Mouse (Mus musculus) intestine, embryonic 15.5 days (tissue): ENCODE data around the gene Ficd. TPM values are rescaled to one million over a fixed set of nuclear protein-coding genes. Genes with fewer than 3 reads are reported as not detected.
"Not testable (repeated sequence)": the region's sequence is repeated elsewhere in the genome, so short reads cannot be mapped to it uniquely, and the experiment has no call there.

ENCODE experiments used
- ATAC-seq: fragments of 200-750 bp; cut with Nextera tagmentation; 2 replicates; pipeline ENCODE4 v1.8.0; 2017; ENCODE audit warnings: moderate TSS enrichment, moderate library complexity
- H3K27ac ChIP-seq: fragments of 300-500 bp; sonication (generic); 2 replicates; pipeline ENCODE4 v1.5.1; 2015; ENCODE audit warnings: mild to moderate bottlenecking, inconsistent platforms
- H3K27me3 ChIP-seq: fragments of 300-500 bp; sonication (generic); replicated peaks from 2 replicates; pipeline ENCODE4 v1.6.1; 2015; ENCODE audit warnings: inconsistent platforms
- H3K36me3 ChIP-seq: fragments of 300-500 bp; sonication (generic); 2 replicates; pipeline ENCODE4 v1.6.1; 2015; ENCODE audit warnings: inconsistent platforms
- H3K4me1 ChIP-seq: fragments of 300-500 bp; sonication (generic); replicated peaks from 2 replicates; pipeline ENCODE4 v1.6.1; 2015; ENCODE audit warnings: inconsistent platforms
- H3K4me2 ChIP-seq: fragments of 300-500 bp; sonication (generic); replicated peaks from 2 replicates; pipeline ENCODE4 v1.6.1; 2015; ENCODE audit warnings: mild to moderate bottlenecking, inconsistent platforms
- H3K4me3 ChIP-seq: fragments of 300-500 bp; sonication (generic); replicated peaks from 2 replicates; pipeline ENCODE4 v1.5.1; 2015; ENCODE audit warnings: inconsistent platforms
- H3K9ac ChIP-seq: fragments of 300-500 bp; sonication (generic); 2 replicates; pipeline ENCODE4 v1.6.1; 2015; ENCODE audit warnings: inconsistent platforms
- H3K9me3 ChIP-seq: fragments of 300-500 bp; sonication (generic); 2 replicates; pipeline ENCODE4 v1.6.1; 2016; ENCODE audit warnings: inconsistent platforms
- WGBS: fragments of 180-500 bp; shearing (Covaris S2); methylation state at CpG from one replicate; pipeline ENCODE4 v1.1.7; 2015; 5-methylcytosine and 5-hydroxymethylcytosine counted together
- polyA plus RNA-seq: library from polyadenylated mRNA; unstranded; fragments of >200 nt; fragmentation: Nextera tagmentation; extraction: Ambion mirVana; gene quantifications from 2 replicates; pipeline ENCODE4 v1.2.1, GENCODE M21; 2015

Ficd gene
- polyA plus RNA-seq, 1 experiment from 2014 or later, result 5.4 TPM

- Histone ChIP-seq H3K27ac (no peak overlapping the region), H3K27me3 (no peaks in the 10 kb centered on the region), H3K4me2 (no peak overlapping the region), H3K9ac (no peak overlapping the region), H3K4me1 (peaks cover 13% of the 10 kb centered on the region), H3K9me3 (no peaks in the 10 kb centered on the region), H3K36me3 (peaks cover 36% of the 10 kb centered on the region), H3K4me3 (no peak overlapping the region)
- ATAC-seq, result peak; percentile 46; the same call in 1 of the 2 replicates
- 78% methylated on average over 13 of the region's 13 CpGs for WGBS
Measured at GRCm38 (mm10) chr5:113765641-113766526, 30.3 kb downstream of the Ficd start.

- no peak overlapping the region for H3K9ac ChIP-seq
- peaks cover 16% of the 10 kb centered on the region for H3K4me1 ChIP-seq
- H3K36me3 ChIP-seq, result peaks cover 13% of the 10 kb centered on the region
- no peak overlapping the region for H3K27ac ChIP-seq
- no peak for ATAC-seq
- no peaks in the 10 kb centered on the region for H3K9me3 ChIP-seq
- no peak overlapping the region for H3K4me3 ChIP-seq
- no peaks in the 10 kb centered on the region for H3K27me3 ChIP-seq
- H3K4me2 ChIP-seq, result no peak overlapping the region
- 94% methylated on average over 8 of the region's 8 CpGs for WGBS
Measured at GRCm38 (mm10) chr5:113768806-113769205, 33.2 kb downstream of the Ficd start.

GRCm38 (mm10) chr5:113771213-113772162, 35.9 kb downstream of the Ficd start:
- H3K4me1 ChIP-seq, result peaks cover 17% of the 10 kb centered on the region
- peak overlapping the region; percentile 99 for H3K27ac ChIP-seq
- WGBS, result under 1% methylated on average over 94 of the region's 97 CpGs
- H3K4me2 ChIP-seq, result peak overlapping the region; percentile 85
- H3K27me3 ChIP-seq, result no peaks in the 10 kb centered on the region
- no peaks in the 10 kb centered on the region for H3K9me3 ChIP-seq
- H3K9ac ChIP-seq, result peak overlapping the region; percentile 84
- peaks cover 16% of the 10 kb centered on the region; the same call in 1 of the 2 replicates for H3K36me3 ChIP-seq
- peak overlapping the region; percentile 73 for H3K4me3 ChIP-seq
- peak; percentile 83 for ATAC-seq

- WGBS, result under 1% methylated on average over 49 of the region's 49 CpGs
- peaks cover 21% of the 10 kb centered on the region for H3K36me3 ChIP-seq
Measured at GRCm38 (mm10) chr5:113772450-113772895, 36.9 kb downstream of the Ficd start, which contains the start of the genes Sart3 and Iscu. Sart3 (minus strand) TSS chr5:113772510. Iscu (plus strand) TSS chr5:113772748.

GRCm38 (mm10) chr5:113772905-113773519, 37.4 kb downstream of the Ficd start:
- Histone ChIP-seq H3K9ac (peak overlapping the region; percentile 61), H3K4me1 (peaks cover 17% of the 10 kb centered on the region), H3K27ac (peak overlapping the region; percentile 18), H3K9me3 (no peaks in the 10 kb centered on the region), H3K4me3 (peak overlapping the region; percentile 73), H3K27me3 (no peaks in the 10 kb centered on the region), H3K4me2 (peak overlapping the region; percentile 85), H3K36me3 (peaks cover 18% of the 10 kb centered on the region)
- 1% methylated on average over 38 of the region's 38 CpGs for WGBS
- peak; percentile 54 for ATAC-seq

More at GRCm38 (mm10) chr5:113772450-113772895, 36.9 kb downstream of the Ficd start, which contains the start of the genes Sart3 and Iscu:
- H3K9me3 ChIP-seq, result no peaks in the 10 kb centered on the region
- peak within 1 kb of the TSS; percentile 73 for H3K4me3 ChIP-seq
- no peaks in the 10 kb centered on the region for H3K27me3 ChIP-seq
- peak; percentile 92 for ATAC-seq
- peaks cover 17% of the 10 kb centered on the region for H3K4me1 ChIP-seq
- H3K4me2 ChIP-seq, result peak within 1 kb of the TSS; percentile 85
- peak within 1 kb of the TSS; percentile 84 for H3K9ac ChIP-seq
- peak within 1 kb of the TSS; percentile 99 for H3K27ac ChIP-seq

- Histone ChIP-seq H3K4me1 (peaks cover 17% of the 10 kb centered on the region), H3K36me3 (peaks cover 16% of the 10 kb centered on the region), H3K27me3 (no peaks in the 10 kb centered on the region), H3K4me3 (peak overlapping the region; percentile 73), H3K9ac (0 out of 2 replicates have a peak overlapping the region, but pooled peaks have one; percentile 61), H3K27ac (no peak overlapping the region), H3K9me3 (no peaks in the 10 kb centered on the region), H3K4me2 (peak overlapping the region; percentile 85)
- 0 out of 2 replicates have a peak, but pooled peaks have one; percentile 21 for ATAC-seq
- 0% methylated on average over 7 of the region's 7 CpGs for WGBS
Measured at GRCm38 (mm10) chr5:113773664-113774063, 38.1 kb downstream of the Ficd start.

- no peak overlapping the region for H3K4me3 ChIP-seq
- H3K4me2 ChIP-seq, result no peak overlapping the region
- no peak for ATAC-seq
- H3K9me3 ChIP-seq, result no peaks in the 10 kb centered on the region
- peaks cover 5% of the 10 kb centered on the region for H3K4me1 ChIP-seq
- H3K27me3 ChIP-seq, result no peaks in the 10 kb centered on the region
- H3K9ac ChIP-seq, result no peak overlapping the region
- peaks cover 16% of the 10 kb centered on the region for H3K36me3 ChIP-seq
- WGBS, result 92% methylated on average over 10 of the region's 10 CpGs
- no peak overlapping the region for H3K27ac ChIP-seq
Measured at GRCm38 (mm10) chr5:113775585-113775984, 40.0 kb downstream of the Ficd start.

GRCm38 (mm10) chr5:113776128-113776895, 40.7 kb downstream of the Ficd start:
- 85% methylated on average over 15 of the region's 15 CpGs for WGBS
- no peak overlapping the region for H3K4me2 ChIP-seq
- no peaks in the 10 kb centered on the region for H3K27me3 ChIP-seq
- H3K27ac ChIP-seq, result no peak overlapping the region
- H3K9me3 ChIP-seq, result no peaks in the 10 kb centered on the region
- ATAC-seq, result no peak
- H3K4me1 ChIP-seq, result peaks cover 4% of the 10 kb centered on the region
- H3K9ac ChIP-seq, result no peak overlapping the region
- no peak overlapping the region for H3K4me3 ChIP-seq
- H3K36me3 ChIP-seq, result peaks cover 16% of the 10 kb centered on the region

- no peak for ATAC-seq
- peaks cover 16% of the 10 kb centered on the region for H3K36me3 ChIP-seq
- H3K4me1 ChIP-seq, result peaks cover 4% of the 10 kb centered on the region
- H3K9ac ChIP-seq, result no peak overlapping the region
- 82% methylated on average over 8 of the region's 8 CpGs for WGBS
- no peak overlapping the region for H3K4me3 ChIP-seq
- no peak overlapping the region for H3K27ac ChIP-seq
- no peak overlapping the region for H3K4me2 ChIP-seq
- H3K9me3 ChIP-seq, result no peaks in the 10 kb centered on the region
- H3K27me3 ChIP-seq, result no peaks in the 10 kb centered on the region
Measured at GRCm38 (mm10) chr5:113776896-113777226, 41.3 kb downstream of the Ficd start.

GRCm38 (mm10) chr5:113777728-113778127, 42.1 kb downstream of the Ficd start:
- not testable (repeated sequence) for H3K4me1 ChIP-seq, H3K9ac ChIP-seq, H3K27me3 ChIP-seq, H3K9me3 ChIP-seq, H3K27ac ChIP-seq, H3K4me2 ChIP-seq, ATAC-seq, H3K4me3 ChIP-seq
- 88% methylated on average over 8 of the region's 8 CpGs for WGBS
- H3K36me3 ChIP-seq, result peaks cover 16% of the 10 kb centered on the region

GRCm38 (mm10) chr5:113779569-113779968, 44.0 kb downstream of the Ficd start:
- H3K4me2 ChIP-seq, result no peak overlapping the region

More at GRCm38 (mm10) chr5:113779569-113779968, 44.0 kb downstream of the Ficd start:
- WGBS, result 77% methylated on average over 5 of the region's 5 CpGs
- H3K36me3 ChIP-seq, result peaks cover 14% of the 10 kb centered on the region
- H3K4me1 ChIP-seq, result peaks cover 11% of the 10 kb centered on the region
- no peaks in the 10 kb centered on the region for H3K9me3 ChIP-seq
- no peaks in the 10 kb centered on the region; the same call in 1 of the 2 replicates for H3K27me3 ChIP-seq
- ATAC-seq, result no peak
- no peak overlapping the region for H3K4me3 ChIP-seq
- H3K27ac ChIP-seq, result no peak overlapping the region
- H3K9ac ChIP-seq, result no peak overlapping the region
